In genomic region chr4:141347365-141347797, GRCm38 (mm10) we compare ENCODE assay signal across 13 mouse cellular contexts. TPM values are rescaled to one million over a fixed set of nuclear protein-coding genes. Genes with fewer than 3 reads are reported as not detected.
DNase-seq lines count a peak whose midpoint lies in the region; ATAC-seq and TF ChIP-seq lines count a peak whose summit lies in the region.
"Had no signal": no experiment of that assay in that cellular context is flagged by ENCODE, and none has a peak within 500 bp of the region (broad histone marks: within the 10 kb centered on the region; RNA-seq: fewer than 3 reads in every experiment).

No protein-coding gene starts in this region.

- DNase-seq in heart, postnatal 10 days, result no peak
- DNase-seq in left cerebral cortex, postnatal 4 days, result no peak
- DNase-seq in layer of hippocampus, adult 9-10 months (ENCODE audit: low spot score), result no peak
- DNase-seq: heart, postnatal 4 days; spleen, adult 18-20 months had no signal

- H3K36me3 ChIP-seq in heart, embryonic 14.5 days (ENCODE audit: control insufficient read depth, insufficient read depth, low read length), result no peaks in the 10 kb centered on the region
- no peaks in the 10 kb centered on the region for H3K36me3 ChIP-seq in C2C12 (ENCODE audit: control insufficient read depth, insufficient read depth)
- H3K36me3 ChIP-seq in lung, embryonic 16.5 days (ENCODE audit: control insufficient read depth, insufficient read depth, low read length), result no peaks in the 10 kb centered on the region
- H3K36me3 ChIP-seq: forebrain, embryonic 15.5 days; G1E; neural tube, embryonic 15.5 days had no signal

- H3K79me3 ChIP-seq in C2C12 (ENCODE audit: low read depth), result no peaks in the 10 kb centered on the region

- H3K27ac ChIP-seq in heart, embryonic 14.5 days (replicated peaks in 1 of 2; ENCODE audit: control insufficient read depth in 1 of 2, insufficient read depth in 1 of 2, low read depth in 2 of 2, low read length in 2 of 2), result peak overlapping the region in 1 of 2 experiments; percentile 28; a peak in 1 of 4 replicates
- H3K27ac ChIP-seq in lung, embryonic 16.5 days (ENCODE audit: low read length), result peak overlapping the region; percentile 67
- H3K27ac ChIP-seq: forebrain, embryonic 15.5 days; neural tube, embryonic 15.5 days had no signal

- H3K27me3 ChIP-seq in heart, embryonic 14.5 days (ENCODE audit: control insufficient read depth, insufficient read depth, low read length), result no peaks in the 10 kb centered on the region
- H3K27me3 ChIP-seq in C2C12 (ENCODE audit: control insufficient read depth, insufficient read depth, insufficient read length), result no peaks in the 10 kb centered on the region
- H3K27me3 ChIP-seq in lung, embryonic 16.5 days (ENCODE audit: control insufficient read depth, insufficient read depth, low read depth, low read length), result no peaks in the 10 kb centered on the region
- H3K27me3 ChIP-seq: forebrain, embryonic 15.5 days; neural tube, embryonic 15.5 days had no signal

- ATAC-seq in heart, embryonic 14.5 days (ENCODE audit: insufficient number of reproducible peaks, insufficient read depth, low FRiP score, low read depth), result no peak
- 0 out of 4 replicates have a peak, but pooled peaks have one; percentile 17 to 29 for ATAC-seq in hematopoietic stem cell, adult 5-6 weeks (replicated peaks in 1 of 2; ENCODE audit: insufficient read depth in 1 of 2, low FRiP score in 2 of 2, low TSS enrichment in 1 of 2, low read depth in 1 of 2, poor library complexity in 2 of 2, severe bottlenecking in 2 of 2)
- peak; percentile 90 for ATAC-seq in lung, embryonic 16.5 days (ENCODE audit: low read depth)
- no peak for ATAC-seq in monocyte, adult 5-6 weeks (replicated peaks; ENCODE audit: insufficient number of reproducible peaks, low FRiP score, low TSS enrichment, poor library complexity, severe bottlenecking)
- ATAC-seq: forebrain, embryonic 15.5 days had no signal

- no peak for TF ChIP-seq CTCF in C2C12 (IDR thresholded peaks at IDR 0.05; ENCODE audit: control insufficient read depth, insufficient read depth, insufficient read length)

- 0 out of 2 replicates have a peak overlapping the region, but pooled peaks have one; percentile 17 for H3K9ac ChIP-seq in heart, embryonic 14.5 days (ENCODE audit: low read length)
- H3K9ac ChIP-seq in lung, embryonic 16.5 days (ENCODE audit: low read length), result no peak overlapping the region
- H3K9ac ChIP-seq: forebrain, embryonic 15.5 days; neural tube, embryonic 15.5 days had no signal

- intact Hi-C loops in heart, postnatal 10 days (cut with DNase I), result no loop called here
- intact Hi-C loops in left cerebral cortex, postnatal 4 days (cut with DNase I), result no loop called here

- peaks cover 8 to 9% of the 10 kb centered on the region in 2 experiments; a peak in 2 of 4 replicates for H3K4me1 ChIP-seq in heart, embryonic 14.5 days (ENCODE audit: control insufficient read depth in 2 of 2, insufficient read depth in 2 of 2, low read length in 2 of 2)
- peaks cover 17% of the 10 kb centered on the region for H3K4me1 ChIP-seq in lung, embryonic 16.5 days (replicated peaks; ENCODE audit: control insufficient read depth, insufficient read depth, low read length)
- H3K4me1 ChIP-seq: forebrain, embryonic 15.5 days; neural tube, embryonic 15.5 days had no signal

- H3K4me2 ChIP-seq in heart, embryonic 14.5 days (ENCODE audit: low read length), result no peak overlapping the region; the same call in 1 of the 2 replicates
- no peak overlapping the region for H3K4me2 ChIP-seq in lung, embryonic 16.5 days (ENCODE audit: low read depth, low read length)
- H3K4me2 ChIP-seq: forebrain, embryonic 15.5 days; neural tube, embryonic 15.5 days had no signal

- no peak overlapping the region for H3ac ChIP-seq in C2C12 (ENCODE audit: control insufficient read depth, insufficient read length, low read depth)

- H3K9me3 ChIP-seq in heart, embryonic 14.5 days (ENCODE audit: control insufficient read depth, low read length), result 0 out of 2 replicates have a peak, but pooled peaks cover 4% of the 10 kb centered on the region
- H3K9me3 ChIP-seq in lung, embryonic 16.5 days (ENCODE audit: control insufficient read depth, low read length), result no peaks in the 10 kb centered on the region
- H3K9me3 ChIP-seq: forebrain, embryonic 15.5 days; G1E; neural tube, embryonic 15.5 days had no signal

- H3K79me2 ChIP-seq in C2C12 (ENCODE audit: control insufficient read depth, insufficient read depth), result no peaks in the 10 kb centered on the region

- no peak overlapping the region for H3K4me3 ChIP-seq in heart, embryonic 14.5 days (ENCODE audit: control insufficient read depth in 1 of 2, insufficient read depth in 1 of 2, low read depth in 1 of 2, low read length in 2 of 2)
- H3K4me3 ChIP-seq in C2C12 (ENCODE audit: insufficient read depth, poor library complexity, severe bottlenecking), result no peak overlapping the region
- no peak overlapping the region for H3K4me3 ChIP-seq in lung, embryonic 16.5 days (ENCODE audit: low read length)
- H3K4me3 ChIP-seq: forebrain, embryonic 15.5 days; neural tube, embryonic 15.5 days had no signal

- 21% methylated on average over 8 of the region's 8 CpGs for WGBS in heart, embryonic 14.5 days
- 29% methylated on average over 8 of the region's 8 CpGs for WGBS in lung, embryonic 16.5 days

TF ChIP-seq in C2C12, 6 proteins besides CTCF, POLR2A, EP300 and RAD21:
- TF ChIP-seq MYOG (IDR thresholded peaks at IDR 0.05; ENCODE audit: control insufficient read depth, extremely low read depth, insufficient read length) (no peak), USF1 (IDR thresholded peaks at IDR 0.05; ENCODE audit: low read depth) (peak; percentile 56)

RNA-seq across cellular contexts. Expression of gene Fam131c, which starts 20.6 kb away (rescaled TPM):
- polyA plus RNA-seq in heart, embryonic 14.5 days (2014; fragmentation: Nextera tagmentation; extraction: Ambion mirVana), result 0.88 and 0.92 TPM in 2 replicates
- 1 to 10 TPM in 1 of 2 experiments, under 1 TPM in 1; 0.94 to 2.9 TPM for total RNA-seq in heart, postnatal 10 days (2021)
- polyA plus RNA-seq in C2C12 (2012; fragmentation: generic; extraction: Trizol), result 1.9 TPM
- not detected in 2 replicates for total RNA-seq in hematopoietic stem cell, adult 5-6 weeks (2017)
- 3.3 and 3.6 TPM in 2 replicates for polyA plus RNA-seq in lung, embryonic 16.5 days (2015; fragmentation: Nextera tagmentation; extraction: Ambion mirVana)
- 10 to 100 TPM; 32.5 to 35.1 TPM for total RNA-seq in left cerebral cortex, postnatal 4 days (2021)
- total RNA-seq in monocyte, adult 5-6 weeks (2017), result not detected in 3 replicates
- total RNA-seq: G1E had no signal
- polyA plus RNA-seq: G1E had no signal

RNA-seq across cellular contexts. Expression of gene Epha2, which starts 46.3 kb away (rescaled TPM):
- 1.9 TPM in 2 replicates for polyA plus RNA-seq in heart, embryonic 14.5 days (2014; fragmentation: Nextera tagmentation; extraction: Ambion mirVana)
- total RNA-seq in heart, postnatal 10 days (2021), result 1 to 10 TPM; 8.1 TPM
- 129 TPM for polyA plus RNA-seq in C2C12 (2012; fragmentation: generic; extraction: Trizol)
- 1.0 TPM in 1 of 2 replicates, not detected in the other for total RNA-seq in hematopoietic stem cell, adult 5-6 weeks (2017)
- 11.6 and 11.8 TPM in 2 replicates for polyA plus RNA-seq in lung, embryonic 16.5 days (2015; fragmentation: Nextera tagmentation; extraction: Ambion mirVana)
- 1 to 10 TPM; 1.6 TPM for total RNA-seq in left cerebral cortex, postnatal 4 days (2021)
- total RNA-seq in monocyte, adult 5-6 weeks (2017), result not detected in 3 replicates
- total RNA-seq: G1E had no signal
- polyA plus RNA-seq: G1E had no signal

RNA-seq across cellular contexts. Expression of gene Clcnka, which starts 51.1 kb away (rescaled TPM):
- not detected in 2 replicates for polyA plus RNA-seq in heart, embryonic 14.5 days (2014; fragmentation: Nextera tagmentation; extraction: Ambion mirVana)
- not detected for total RNA-seq in heart, postnatal 10 days (2021)
- not detected for polyA plus RNA-seq in C2C12 (2012; fragmentation: generic; extraction: Trizol)
- not detected in 2 replicates for total RNA-seq in hematopoietic stem cell, adult 5-6 weeks (2017)
- polyA plus RNA-seq in lung, embryonic 16.5 days (2015; fragmentation: Nextera tagmentation; extraction: Ambion mirVana), result 0.24 and 0.28 TPM in 2 replicates
- under 1 TPM in 1 of 2 experiments, not detected in 1; 0.60 TPM for total RNA-seq in left cerebral cortex, postnatal 4 days (2021)
- total RNA-seq in monocyte, adult 5-6 weeks (2017), result not detected in 3 replicates
- total RNA-seq: G1E; heart, postnatal 4 days had no signal
- polyA plus RNA-seq: forebrain, embryonic 15.5 days; G1E; neural tube, embryonic 15.5 days had no signal

Comparison
In these comparisons a context has a peak if more than half of its experiments do, and no peak if none do; other contexts are left out.
1. ATAC-seq: peak in hematopoietic stem cell, adult 5-6 weeks (2 of 2) and lung, embryonic 16.5 days (single experiment); none in heart, embryonic 14.5 days (single experiment) and monocyte, adult 5-6 weeks (single experiment).
2. RNA of gene Fam131c, which starts 20.6 kb away (total RNA-seq): 32.5 to 35.1 TPM in left cerebral cortex, postnatal 4 days; 0.94 to 2.9 TPM in heart, postnatal 10 days, not detected in hematopoietic stem cell, adult 5-6 weeks and not detected in monocyte, adult 5-6 weeks; every median in the first group is over 4 times any median in the second.